Mouse (Mus musculus) ES-E14 (cell line): ENCODE data around the gene Gpm6a. TPM values are rescaled to one million over a fixed set of nuclear protein-coding genes. Genes with fewer than 3 reads are reported as not detected.

ENCODE experiments used
- DNase-seq: peaks from one replicate; pipeline ENCODE4 v3.0.0-alpha.2; 2013; ENCODE audit warnings: low read depth, low spot score
- H3K27ac ChIP-seq: 2 replicates; pipeline ENCODE4 v1.5.1; 2012; ENCODE audit warnings: low read depth, mild to moderate bottlenecking, low read length, moderate library complexity, mixed read lengths; ENCODE audit not compliant: poor library complexity, insufficient read depth, severe bottlenecking
- H3K36me3 ChIP-seq: 2 replicates; pipeline ENCODE4 v1.6.1; 2012; ENCODE audit warnings: mild to moderate bottlenecking, low read length, moderate library complexity, mixed read lengths; ENCODE audit not compliant: control insufficient read depth, poor library complexity, insufficient read depth, severe bottlenecking
- H3K4me1 ChIP-seq, 2 experiments: fragments of 150-350 bp in 1 of 2; sonication (generic) in 1 of 2; 2 replicates each; pipeline ENCODE4 v1.6.1; 2012; ENCODE audit warnings: low read length in 2 of 2, mild to moderate bottlenecking in 1 of 2, mixed read lengths in 1 of 2; ENCODE audit not compliant: control insufficient read depth in 2 of 2, insufficient read depth in 2 of 2, poor library complexity in 1 of 2
- H3K4me3 ChIP-seq, 2 experiments: fragments of 150-350 bp in 1 of 2; sonication (generic) in 1 of 2; 2 replicates each; pipeline ENCODE4 v1.5.1; 2012; ENCODE audit warnings: low read length in 2 of 2, low read depth in 1 of 2, mild to moderate bottlenecking in 1 of 2, mixed read lengths in 1 of 2; ENCODE audit not compliant: insufficient read depth in 1 of 2, poor library complexity in 1 of 2, severe bottlenecking in 1 of 2
- H3K9ac ChIP-seq: 2 replicates; pipeline ENCODE4 v1.6.1; 2012; ENCODE audit warnings: low read depth, mild to moderate bottlenecking, low read length, mixed read lengths; ENCODE audit not compliant: poor library complexity, insufficient read depth, severe bottlenecking
- H3K9me3 ChIP-seq: fragments of 150-350 bp; sonication (generic); 2 replicates; pipeline ENCODE4 v1.6.1; 2012; ENCODE audit warnings: low read depth, mild to moderate bottlenecking, low read length; ENCODE audit not compliant: control insufficient read depth, insufficient read depth
- CHD2 ChIP-seq: IDR thresholded peaks from 2 replicates; pipeline ENCODE4 v1.6.1; 2014; ENCODE audit warnings: mild to moderate bottlenecking, low read depth, low read length, inconsistent platforms
- HCFC1 ChIP-seq: IDR thresholded peaks from 2 replicates; pipeline ENCODE4 v1.6.1; 2012; ENCODE audit warnings: low read length, inconsistent platforms, borderline replicate concordance; ENCODE audit not compliant: insufficient read depth
- MAFK ChIP-seq: IDR thresholded peaks from 2 replicates; pipeline ENCODE4 v1.6.1; 2014; ENCODE audit warnings: mild to moderate bottlenecking, low read depth, low read length, inconsistent platforms; ENCODE audit not compliant: insufficient read depth
- ZC3H11A ChIP-seq: IDR thresholded peaks from 2 replicates; pipeline ENCODE4 v1.6.1; 2012; ENCODE audit warnings: low read depth, mild to moderate bottlenecking, inconsistent platforms, low read length, borderline replicate concordance
- ZNF384 ChIP-seq: IDR thresholded peaks from 2 replicates; pipeline ENCODE4 v1.6.1; 2012; ENCODE audit warnings: low read depth, low read length, inconsistent platforms
- in situ Hi-C, 2 experiments: fragments of 600-800 bp; cut with MboI; formaldehyde crosslinking; loops; one replicate each; pipeline ENCODE4 v1.15.1; 2025; ENCODE audit warnings: low sequenced_read_pairs in 2 of 2, inconsistent platforms in 1 of 2; ENCODE audit not compliant: unreplicated experiment in 2 of 2
- total RNA-seq: library from RNA; depleted of rRNA; stranded (reverse); fragments of 300-350 nt; gene quantifications from 2 replicates; pipeline ENCODE4 v1.2.3, GENCODE M21; 2012

Gene Gpm6a
- total RNA-seq, 1 experiment = 0.85 TPM

GRCm38 (mm10) chr8:54955935-54956573, 1.4 kb downstream of the Gpm6a start:
- Histone ChIP-seq H3K4me1 (no peaks in the 10 kb centered on the region), H3K27ac (no peak overlapping the region), H3K9me3 (no peaks in the 10 kb centered on the region), H3K9ac (no peak overlapping the region), H3K36me3 (no peaks in the 10 kb centered on the region), H3K4me3 (no peak overlapping the region)
- TF ChIP-seq ZC3H11A (no peak), CHD2 (no peak), ZNF384 (no peak), MAFK (no peak), HCFC1 (no peak)
- in situ Hi-C loops = no loop called here
- DNase-seq = no peak

GRCm38 (mm10) chr8:54956787-54957186, 2.1 kb downstream of the Gpm6a start:
- no peak for DNase-seq
- H3K4me1 ChIP-seq = no peaks in the 10 kb centered on the region
- H3K4me3 ChIP-seq = no peak overlapping the region
- H3K36me3 ChIP-seq = no peaks in the 10 kb centered on the region
- TF ChIP-seq ZC3H11A (no peak), CHD2 (no peak), HCFC1 (no peak), MAFK (no peak), ZNF384 (no peak)
- H3K27ac ChIP-seq = no peak overlapping the region
- in situ Hi-C loops = no loop called here
- H3K9ac ChIP-seq = no peak overlapping the region
- no peaks in the 10 kb centered on the region for H3K9me3 ChIP-seq

DNA sequence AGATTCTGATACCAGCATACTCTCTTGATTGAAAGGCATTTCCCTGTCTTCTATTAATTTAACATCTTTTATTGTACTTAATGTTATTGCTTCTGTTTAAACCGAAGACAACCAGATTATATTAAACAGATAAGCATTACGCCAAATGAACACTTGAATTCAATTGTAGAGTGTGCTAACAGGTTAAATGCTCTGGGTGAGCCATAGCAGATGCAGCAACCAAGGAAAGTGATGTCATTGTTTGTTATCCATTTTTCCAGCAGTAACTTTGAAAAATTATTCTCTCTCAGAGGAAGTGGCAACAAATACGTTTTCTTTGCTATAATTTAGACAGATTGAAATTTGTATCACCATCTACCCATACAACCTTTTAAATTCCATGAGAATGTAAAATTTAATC, 2.9 kb downstream of the Gpm6a start:
- Histone ChIP-seq H3K9me3 (no peaks in the 10 kb centered on the region), H3K27ac (no peak overlapping the region), H3K4me3 (no peak overlapping the region), H3K4me1 (no peaks in the 10 kb centered on the region), H3K36me3 (no peaks in the 10 kb centered on the region), H3K9ac (no peak overlapping the region)
- in situ Hi-C loops = no loop called here
- no peak for DNase-seq
- TF ChIP-seq ZNF384 (no peak), MAFK (no peak), HCFC1 (no peak), ZC3H11A (no peak), CHD2 (no peak)

- TF ChIP-seq ZNF384 = no peak
- TF ChIP-seq ZC3H11A = no peak
- TF ChIP-seq HCFC1 = no peak
- no peak for TF ChIP-seq MAFK
- no peak for TF ChIP-seq CHD2
These were observed 6.9 kb downstream of the Gpm6a start for GRCm38 (mm10) chr8:54961571-54961970.

DNA sequence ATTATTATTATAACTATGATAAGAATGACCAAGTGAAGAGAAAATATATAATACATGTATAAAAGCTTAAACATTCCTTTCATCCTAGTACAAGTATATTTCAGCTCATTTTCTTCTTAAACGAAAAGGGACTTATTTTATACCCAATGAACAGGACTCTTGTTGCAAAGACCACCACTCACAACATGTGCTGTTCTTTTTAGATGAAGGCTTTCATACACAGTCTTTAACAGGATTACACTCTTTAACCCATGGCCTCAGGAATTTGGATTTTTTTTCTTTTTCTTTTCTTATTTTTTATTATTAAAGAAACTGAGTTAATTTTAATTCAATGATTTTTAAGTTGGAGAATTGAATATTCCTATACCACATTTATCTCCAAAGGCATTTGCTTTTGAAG, 20.4 kb downstream of the Gpm6a start:
- Histone ChIP-seq H3K27ac (no peak overlapping the region), H3K4me1 (no peaks in the 10 kb centered on the region), H3K36me3 (no peaks in the 10 kb centered on the region), H3K9ac (no peak overlapping the region), H3K9me3 (no peaks in the 10 kb centered on the region), H3K4me3 (no peak overlapping the region)
- in situ Hi-C loops = no loop called here
- DNase-seq = no peak
- TF ChIP-seq ZNF384 = no peak
- TF ChIP-seq CHD2 = no peak
- TF ChIP-seq MAFK = no peak
- no peak for TF ChIP-seq ZC3H11A
- TF ChIP-seq HCFC1 = no peak

More at GRCm38 (mm10) chr8:54961571-54961970, 6.9 kb downstream of the Gpm6a start:
- H3K36me3 ChIP-seq = no peaks in the 10 kb centered on the region
- in situ Hi-C loops = no loop called here
- no peak overlapping the region for H3K9ac ChIP-seq
- H3K4me1 ChIP-seq = no peaks in the 10 kb centered on the region
- no peak overlapping the region for H3K27ac ChIP-seq
- no peaks in the 10 kb centered on the region for H3K9me3 ChIP-seq
- no peak overlapping the region for H3K4me3 ChIP-seq
- no peak for DNase-seq
